Mouse (Mus musculus) lung, adult 2 months (tissue): Measurements from ENCODE around the gene Gpr19. TPM values are rescaled to one million over a fixed set of nuclear protein-coding genes. Genes with fewer than 3 reads are reported as not detected.

Experiments used
- DNase-seq: peaks from one replicate; pipeline ENCODE4 v3.0.0; 2022
- H3K4me1 ChIP-seq: fragments of 200-500 bp; 2 replicates; pipeline ENCODE4 v1.6.1; 2011; ENCODE audit warnings: low read length; ENCODE audit not compliant: control insufficient read depth, insufficient read depth
- H3K4me3 ChIP-seq: fragments of 200-500 bp; replicated peaks from 2 replicates; pipeline ENCODE3; 2011; ENCODE audit warnings: low read depth, mild to moderate bottlenecking, control low read depth, low read length; ENCODE audit errors: extremely low read depth
- CTCF ChIP-seq: fragments of 200-500 bp; IDR thresholded peaks from 2 replicates; pipeline ENCODE4 v1.5.1; 2011; ENCODE audit warnings: mild to moderate bottlenecking, low read length, control low read depth; ENCODE audit not compliant: insufficient read depth
- POLR2A ChIP-seq: fragments of 200-500 bp; IDR thresholded peaks from 2 replicates; pipeline ENCODE4 v1.6.1; 2011; ENCODE audit warnings: low read depth, mild to moderate bottlenecking, control low read depth, low read length, borderline replicate concordance; ENCODE audit errors: extremely low read depth
- WGBS: fragments of 180-500 bp; shearing (Covaris S2); methylation state at CpG from one replicate; pipeline ENCODE4 v1.1.7; 2018; 5-methylcytosine and 5-hydroxymethylcytosine counted together
- polyA plus RNA-seq: library from polyadenylated mRNA; depleted of rRNA; stranded (reverse); fragments of >200 nt; gene quantifications from 2 replicates; pipeline ENCODE4 v1.2.3, GENCODE M21; 2012

Gene Gpr19
- polyA plus RNA-seq, 1 experiment = 6.0 TPM

DNA sequence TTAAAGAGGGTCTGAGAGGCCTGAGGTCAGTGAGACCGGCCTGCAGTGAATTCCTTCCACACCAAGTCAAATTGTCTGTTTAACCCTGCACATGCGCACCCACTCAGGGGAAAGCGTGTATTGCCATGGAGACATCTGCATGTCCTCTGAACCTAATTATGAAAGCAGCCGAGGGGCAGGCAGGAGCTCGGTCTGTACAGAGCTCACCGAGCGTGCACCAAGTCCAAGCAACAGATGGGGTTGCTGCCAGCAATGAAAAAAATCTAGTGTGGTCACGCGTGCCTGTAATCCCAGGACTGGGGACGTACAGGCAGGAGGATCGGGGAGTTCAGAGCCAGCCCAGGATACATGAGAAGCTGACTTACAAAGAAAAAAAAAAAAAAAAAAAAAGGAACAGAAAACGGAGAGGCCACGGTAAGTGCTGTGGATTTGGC lies 35.7 kb downstream of the Gpr19 start:
- WGBS = 39% methylated on average over 13 of the region's 13 CpGs
- no peaks in the 10 kb centered on the region for H3K4me1 ChIP-seq
- TF ChIP-seq POLR2A = no peak
- no peak for TF ChIP-seq CTCF
- DNase-seq = no peak
- H3K4me3 ChIP-seq = no peak overlapping the region

DNA sequence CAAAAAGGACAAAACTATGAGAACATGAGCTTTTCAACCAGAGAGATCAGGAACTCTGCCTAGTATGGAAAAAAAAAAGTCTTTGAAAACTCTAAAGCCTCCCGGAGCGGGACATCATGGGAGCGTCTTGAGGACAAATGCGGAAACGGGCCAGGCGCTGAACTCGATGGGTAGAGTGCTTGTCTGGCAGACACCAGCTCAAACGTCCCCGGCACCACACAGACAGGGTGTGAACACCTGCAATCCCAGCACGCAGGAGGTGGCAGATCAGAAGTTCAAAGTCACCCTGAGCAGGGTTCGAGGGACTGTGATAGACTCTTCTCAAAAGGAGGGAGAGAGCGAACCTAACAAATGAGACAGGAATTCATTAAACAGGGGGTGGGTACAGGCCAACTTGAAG lies 37.0 kb downstream of the Gpr19 start:
- TF ChIP-seq POLR2A = no peak
- no peak for TF ChIP-seq CTCF
- DNase-seq = no peak
- Histone ChIP-seq H3K4me1 (no peaks in the 10 kb centered on the region), H3K4me3 (no peak overlapping the region)
- 85% methylated on average over 12 of the region's 12 CpGs for WGBS

GRCm38 (mm10) chr6:134860275-134860674 lies 38.1 kb downstream of the Gpr19 start:
- no peak for DNase-seq
- H3K4me3 ChIP-seq = no peak overlapping the region
- no peak for TF ChIP-seq POLR2A
- TF ChIP-seq CTCF = no peak
- no peaks in the 10 kb centered on the region for H3K4me1 ChIP-seq
- 39% methylated on average over 4 of the region's 4 CpGs for WGBS

DNA sequence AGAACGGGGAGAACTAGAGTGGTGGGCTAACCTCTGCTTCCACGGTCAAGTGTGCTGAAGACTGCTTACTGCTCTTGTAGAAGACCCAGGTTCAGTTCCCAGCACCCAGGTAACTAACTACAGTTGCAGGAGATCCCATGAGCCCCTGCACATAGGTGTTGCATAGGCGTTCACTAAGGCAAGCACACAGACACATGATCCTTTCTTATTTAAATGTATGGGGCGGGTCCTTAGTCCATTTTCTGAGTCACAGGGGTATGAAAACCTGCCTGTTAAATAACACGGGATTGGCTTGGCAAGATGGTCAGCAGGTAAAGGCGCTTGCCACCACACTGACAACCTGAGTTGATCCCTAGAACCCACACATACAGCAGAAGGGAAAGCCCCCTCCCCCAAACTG lies 39.4 kb downstream of the Gpr19 start:
- Histone ChIP-seq H3K4me3 (no peak overlapping the region), H3K4me1 (no peaks in the 10 kb centered on the region)
- TF ChIP-seq CTCF = no peak
- TF ChIP-seq POLR2A = no peak
- 95% methylated on average over 6 of the region's 6 CpGs for WGBS
- no peak for DNase-seq

- no peak overlapping the region for H3K4me3 ChIP-seq
- 90% methylated on average over 16 of the region's 16 CpGs for WGBS
- no peaks in the 10 kb centered on the region for H3K4me1 ChIP-seq
- DNase-seq = no peak
- TF ChIP-seq CTCF (no peak), POLR2A (no peak)
Observed at GRCm38 (mm10) chr6:134855926-134856325, 42.5 kb downstream of the Gpr19 start.

DNA sequence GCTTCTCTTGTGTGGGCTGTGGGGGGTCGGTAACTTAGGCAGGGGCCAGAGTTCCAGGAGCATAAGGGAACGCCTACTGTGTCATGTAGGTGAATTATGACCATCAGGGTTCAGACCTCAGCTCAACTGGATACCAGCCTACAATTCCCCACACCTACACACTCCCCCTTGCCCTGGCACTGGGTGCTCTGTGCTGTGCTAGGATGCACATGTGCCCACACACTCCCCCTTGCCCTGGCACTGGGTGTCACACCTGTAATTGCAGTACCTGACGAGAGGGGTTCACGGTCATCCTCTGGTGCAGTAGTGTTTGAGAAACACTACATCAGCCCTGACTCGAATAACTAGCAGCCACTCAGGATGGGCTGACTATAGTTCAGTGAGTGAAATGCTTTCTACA lies 43.6 kb downstream of the Gpr19 start:
- no peak for DNase-seq
- Histone ChIP-seq H3K4me1 (no peaks in the 10 kb centered on the region), H3K4me3 (no peak overlapping the region)
- 81% methylated on average over 5 of the region's 5 CpGs for WGBS
- TF ChIP-seq CTCF = no peak
- TF ChIP-seq POLR2A = no peak

DNA sequence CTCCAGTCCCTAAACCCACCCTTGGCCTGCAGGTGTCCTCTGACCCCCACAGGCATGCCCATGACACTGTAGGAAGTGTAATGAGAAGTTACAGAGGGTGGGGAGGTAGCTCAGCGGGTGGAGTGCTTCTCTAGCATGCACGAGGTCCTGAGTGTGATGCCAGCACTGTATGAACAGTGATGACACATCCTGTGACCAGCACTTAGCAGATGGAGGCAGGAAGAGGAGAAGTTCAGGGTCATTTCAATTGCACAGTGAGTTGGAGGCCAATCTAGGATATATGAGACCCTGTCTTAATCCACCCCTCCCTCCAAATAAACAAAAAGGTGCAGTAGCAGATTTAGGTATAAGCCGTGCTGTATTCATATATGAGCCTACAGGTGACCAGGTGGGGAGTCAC lies 48.4 kb downstream of the Gpr19 start:
- 62% methylated on average over 3 of the region's 3 CpGs for WGBS
- no peaks in the 10 kb centered on the region for H3K4me1 ChIP-seq
- DNase-seq = no peak
- H3K4me3 ChIP-seq = no peak overlapping the region
- TF ChIP-seq CTCF (no peak), POLR2A (no peak)

DNA sequence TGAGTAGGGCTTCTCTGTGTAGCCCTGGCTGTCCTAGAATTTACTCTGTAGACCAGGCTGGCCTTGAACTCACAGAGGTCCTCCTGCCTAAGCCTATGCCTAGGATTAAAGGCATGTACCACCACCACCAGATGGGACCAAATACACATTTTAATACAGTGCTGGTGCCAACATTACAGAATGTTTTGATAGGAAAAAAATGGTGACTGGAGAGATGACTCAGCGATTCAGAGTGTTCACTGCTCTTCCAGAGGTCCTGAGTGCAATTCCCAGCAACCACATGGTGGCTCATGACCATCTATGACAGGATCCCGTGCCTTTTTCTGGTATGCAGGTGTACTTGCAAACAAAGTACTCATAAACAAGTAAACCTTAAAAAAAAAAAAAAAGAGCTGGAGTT lies 48.9 kb downstream of the Gpr19 start:
- TF ChIP-seq CTCF (no peak), POLR2A (no peak)
- no peak for DNase-seq
- 81% methylated on average over 2 of the region's 2 CpGs for WGBS
- no peaks in the 10 kb centered on the region for H3K4me1 ChIP-seq
- H3K4me3 ChIP-seq = no peak overlapping the region

GRCm38 (mm10) chr6:134848197-134848890 lies 50.0 kb downstream of the Gpr19 start:
- no peak for DNase-seq
- H3K4me3 ChIP-seq = no peak overlapping the region
- TF ChIP-seq POLR2A (no peak), CTCF (no peak)
- 86% methylated on average over 5 of the region's 5 CpGs for WGBS
- no peaks in the 10 kb centered on the region for H3K4me1 ChIP-seq

- no peak overlapping the region for H3K4me3 ChIP-seq
- WGBS = 84% methylated on average over 4 of the region's 4 CpGs
- no peak for TF ChIP-seq POLR2A
- no peak for TF ChIP-seq CTCF
- no peaks in the 10 kb centered on the region for H3K4me1 ChIP-seq
- DNase-seq = no peak
Observed at GRCm38 (mm10) chr6:134847550-134847949, 50.8 kb downstream of the Gpr19 start.

- WGBS = 97% methylated on average over 6 of the region's 6 CpGs
- no peak overlapping the region for H3K4me3 ChIP-seq
- no peak for TF ChIP-seq CTCF
- no peak for TF ChIP-seq POLR2A
- no peak for DNase-seq
- H3K4me1 ChIP-seq = no peaks in the 10 kb centered on the region
Observed at GRCm38 (mm10) chr6:134846308-134846707, 52.1 kb downstream of the Gpr19 start.

DNA sequence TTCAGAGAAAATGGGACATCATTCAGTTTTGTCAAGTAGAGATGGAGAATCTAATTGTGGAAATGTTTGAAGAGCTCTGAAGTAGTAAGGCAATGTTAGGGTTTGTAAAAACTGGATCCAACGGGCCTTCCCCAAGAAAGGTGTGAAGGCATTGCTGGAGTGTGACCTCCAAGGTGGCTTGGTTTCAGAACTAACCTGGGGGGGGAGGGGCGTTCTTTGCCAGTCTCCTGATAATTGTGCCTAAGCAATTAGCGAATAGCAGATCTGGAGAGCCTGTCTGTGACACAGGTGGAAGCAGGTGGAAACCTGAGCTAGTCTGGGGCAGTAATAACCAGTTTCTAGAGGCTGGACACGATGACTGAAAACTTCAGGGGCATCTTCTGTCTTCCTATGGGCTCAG lies 52.7 kb downstream of the Gpr19 start:
- no peak for TF ChIP-seq CTCF
- TF ChIP-seq POLR2A = no peak
- 78% methylated on average over 4 of the region's 4 CpGs for WGBS
- DNase-seq = no peak
- H3K4me3 ChIP-seq = no peak overlapping the region
- H3K4me1 ChIP-seq = no peaks in the 10 kb centered on the region
